Mouse (Mus musculus) Patski (cell line): ENCODE results near the gene Ncoa3. TPM values are rescaled to one million over a fixed set of nuclear protein-coding genes. Genes with fewer than 3 reads are reported as not detected.
"Not testable (repeated sequence)": the region's sequence is repeated elsewhere in the genome, so short reads cannot be mapped to it uniquely, and the experiment has no call there.

Source experiments
- ATAC-seq: fragments of 100-300 bp; one replicate; pipeline ENCODE4 v1.8.0; 2021
- CTCF ChIA-PET: fragments of 350-600 bp; sonication (Branson Sonifier 250); formaldehyde crosslinking; loops from one replicate; lab custom pipeline; 2022; ENCODE audit warnings: inconsistent platforms; lab: Charles Lee
- POLR2A ChIA-PET: fragments of 350-600 bp; sonication (Branson Sonifier 250); formaldehyde crosslinking; loops from one replicate; lab custom pipeline; 2022; ENCODE audit warnings: antibody characterized with exemption, inconsistent platforms; lab: Charles Lee
- DNase-seq: peaks from one replicate; pipeline ENCODE4 v3.0.0-alpha.2; 2011; ENCODE audit warnings: low read depth, low spot score
- H3K27me3 ChIP-seq: fragments of 371-371 bp; one replicate; pipeline ENCODE4 v1.5.1; 2021
- CTCF ChIP-seq: fragments of 100-300 bp; IDR thresholded peaks from one replicate; pipeline ENCODE4 v1.5.1; 2021
- in situ Hi-C: fragments of 300-500 bp; cut with MboI; formaldehyde crosslinking; loops from 3 replicates; pipeline ENCODE4 v1.11.1; 2018; ENCODE audit warnings: low pct_unique_long_range_greater_than_20kb, mixed read lengths
- polyA plus RNA-seq: library from polyadenylated mRNA; unstranded; gene quantifications from one replicate; pipeline ENCODE4 v1.2.3, GENCODE M21; 2021

Gene Ncoa3
- polyA plus RNA-seq, 1 experiment from 2014 or later, result 22.5 TPM

DNA sequence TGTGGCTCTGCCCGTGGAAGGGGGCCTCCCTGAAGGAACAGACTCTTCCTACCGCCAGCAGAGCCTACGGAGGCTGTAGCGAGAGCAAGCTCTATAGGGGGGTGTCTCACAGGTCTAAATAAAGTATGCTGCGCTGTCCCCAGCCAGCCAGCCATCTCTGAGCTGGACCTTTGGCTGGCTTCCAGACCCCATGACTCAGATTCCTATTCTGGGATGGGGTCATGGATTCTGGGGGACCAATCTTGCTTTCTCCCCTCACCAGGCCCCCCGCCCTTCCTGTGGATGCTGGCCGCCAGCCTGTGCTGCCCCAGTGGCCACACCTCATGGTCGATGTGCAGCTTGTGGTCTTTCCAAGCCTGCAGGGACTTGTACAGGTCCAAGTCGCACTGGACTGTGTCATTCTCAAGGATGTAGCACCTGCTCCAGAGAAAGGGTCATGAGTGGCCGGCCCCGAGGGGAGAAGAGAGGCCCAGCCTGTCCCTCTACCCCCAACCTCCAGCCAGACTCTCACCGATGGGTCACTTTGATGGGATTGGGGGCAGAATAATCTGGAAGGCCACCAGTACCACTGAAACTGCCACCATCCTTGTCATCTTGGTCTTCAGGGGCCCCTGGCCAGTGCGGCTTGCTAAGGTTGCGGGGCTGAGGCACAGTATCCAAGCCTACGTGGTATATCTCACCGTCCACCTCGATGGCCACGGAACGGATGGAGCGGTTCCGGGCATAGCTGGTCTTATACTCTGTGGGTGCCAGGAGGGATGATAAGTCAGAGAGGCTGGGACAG is 88.7 kb downstream of the Ncoa3 start:
- DNase-seq (no peak), ATAC-seq (no peak)
- no peaks in the 10 kb centered on the region for H3K27me3 ChIP-seq
- CTCF ChIA-PET, result interaction anchor here (2.9 kb wide), 1 partner anchor 20 kb away, joined by 12 read pairs; no protein-coding TSS in a partner anchor
- POLR2A ChIA-PET, result no interaction called here
- TF ChIP-seq CTCF, result no peak
- in situ Hi-C loops, result no loop called here

DNA sequence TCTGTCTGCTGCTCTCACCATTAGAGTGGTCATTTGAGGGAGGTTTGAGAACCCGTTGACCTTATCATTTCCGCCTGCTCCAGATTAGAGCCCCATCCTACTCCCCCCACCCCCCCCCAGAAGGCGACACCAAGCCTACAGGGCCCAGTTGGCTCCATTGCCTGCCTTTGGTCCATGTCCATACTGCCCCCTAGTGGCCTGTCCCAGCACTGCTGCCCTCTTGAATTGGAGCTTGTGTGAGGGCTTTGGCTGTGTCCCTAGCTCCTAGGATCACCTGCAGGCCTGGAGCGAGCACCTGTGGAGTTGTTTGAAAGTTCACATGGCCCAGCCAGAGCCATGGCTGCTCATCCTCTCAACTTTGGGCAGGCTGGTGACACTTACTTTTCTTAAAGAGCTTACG is 89.8 kb downstream of the Ncoa3 start:
- POLR2A ChIA-PET, result interaction anchor here (0.9 kb wide), 1 partner anchor 16 kb away, joined by 3 read pairs; no protein-coding TSS in a partner anchor
- in situ Hi-C loops, result no loop called here

DNA sequence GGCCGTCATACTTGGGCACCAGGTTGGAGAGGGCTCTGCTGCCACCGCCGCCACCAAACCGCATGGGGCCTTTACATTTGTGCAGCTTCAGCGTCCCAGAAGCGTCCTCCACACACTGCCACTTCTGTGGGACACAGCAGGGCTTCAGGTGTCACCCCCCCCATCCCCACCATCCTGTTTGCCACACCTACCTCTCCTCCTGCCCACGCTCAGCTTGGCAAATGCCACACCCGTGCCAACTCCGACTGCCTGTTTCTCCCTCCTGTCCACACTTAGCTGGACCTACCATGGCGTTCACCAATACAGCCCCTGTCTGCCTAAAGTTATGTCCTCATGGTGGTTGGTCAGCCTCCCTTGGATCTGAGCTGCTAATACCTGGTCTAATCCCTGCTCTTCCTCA is 90.2 kb downstream of the Ncoa3 start:
- CTCF ChIA-PET, result interaction anchor here (0.7 to 2.9 kb wide), 10 partner anchors 10 to 483 kb away, joined by 3 to 12 read pairs (median 3); no protein-coding TSS in a partner anchor
- POLR2A ChIA-PET, result interaction anchor here (0.9 kb wide), 1 partner anchor 15 kb away, joined by 3 read pairs; no protein-coding TSS in a partner anchor

More for the DNA sequence above, 89.8 kb downstream of the Ncoa3 start:
- no peak for DNase-seq
- no peaks in the 10 kb centered on the region for H3K27me3 ChIP-seq
- CTCF ChIA-PET, result interaction anchor here (0.7 to 2.9 kb wide), 10 partner anchors 10 to 484 kb away, joined by 3 to 12 read pairs (median 3); no protein-coding TSS in a partner anchor
- TF ChIP-seq CTCF, result no peak
- no peak for ATAC-seq

DNA sequence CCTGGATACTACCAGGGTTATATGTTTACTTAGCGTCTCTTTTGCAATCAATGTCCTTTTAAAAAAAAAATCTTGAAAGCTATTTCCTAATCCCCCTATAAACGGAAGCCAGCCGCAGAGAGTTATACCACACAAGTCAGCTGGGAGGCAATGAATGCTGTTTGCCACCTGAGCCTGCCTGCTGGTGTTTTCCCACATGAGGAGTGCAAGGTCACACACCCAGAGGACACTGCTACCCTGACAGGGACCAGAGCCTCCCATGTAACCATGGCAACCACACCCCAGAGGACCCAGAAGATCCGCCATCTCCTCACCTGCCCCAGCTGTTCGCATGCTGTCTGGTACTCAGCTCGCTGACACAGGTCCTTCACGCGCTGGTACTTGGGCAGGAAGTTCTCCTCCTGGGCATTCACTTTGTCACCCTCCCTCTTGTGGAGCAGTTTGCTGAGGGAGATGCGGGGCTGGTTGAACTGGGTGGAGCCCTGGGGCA is 91.2 kb downstream of the Ncoa3 start:
- no peak for TF ChIP-seq CTCF
- POLR2A ChIA-PET, result interaction anchor here (0.5 kb wide), 1 partner anchor 59 kb away, joined by 5 read pairs; no protein-coding TSS in a partner anchor
- ATAC-seq (no peak), DNase-seq (no peak)
- no peaks in the 10 kb centered on the region for H3K27me3 ChIP-seq
- CTCF ChIA-PET, result interaction anchor here (1.7 to 2.9 kb wide), 2 partner anchors 22 to 478 kb away, joined by 5 to 12 read pairs; no protein-coding TSS in a partner anchor
- in situ Hi-C loops, result no loop called here

More for the DNA sequence above, 90.2 kb downstream of the Ncoa3 start:
- no peak for DNase-seq
- ATAC-seq, result no peak
- no peaks in the 10 kb centered on the region for H3K27me3 ChIP-seq
- in situ Hi-C loops, result no loop called here
- no peak for TF ChIP-seq CTCF

GRCm38 (mm10) chr2:166084111-166084510 is 91.7 kb downstream of the Ncoa3 start:
- ATAC-seq (no peak), DNase-seq (no peak)
- CTCF ChIA-PET, result interaction anchor here (2.9 kb wide), 1 partner anchor 23 kb away, joined by 12 read pairs; no protein-coding TSS in a partner anchor
- H3K27me3 ChIP-seq, result no peaks in the 10 kb centered on the region
- POLR2A ChIA-PET, result interaction anchor here (0.5 to 0.8 kb wide), 2 partner anchors 26 to 58 kb away, joined by 3 to 5 read pairs; no protein-coding TSS in a partner anchor
- no peak for TF ChIP-seq CTCF
- in situ Hi-C loops, result no loop called here

GRCm38 (mm10) chr2:166084964-166085363 is 92.5 kb downstream of the Ncoa3 start:
- in situ Hi-C loops, result loop anchor here (5.0 kb wide), 2 partner anchors 477 to 692 kb away; no protein-coding TSS in a partner anchor
- H3K27me3 ChIP-seq, DNase-seq, CTCF ChIA-PET, POLR2A ChIA-PET, ATAC-seq: not testable (repeated sequence)

DNA sequence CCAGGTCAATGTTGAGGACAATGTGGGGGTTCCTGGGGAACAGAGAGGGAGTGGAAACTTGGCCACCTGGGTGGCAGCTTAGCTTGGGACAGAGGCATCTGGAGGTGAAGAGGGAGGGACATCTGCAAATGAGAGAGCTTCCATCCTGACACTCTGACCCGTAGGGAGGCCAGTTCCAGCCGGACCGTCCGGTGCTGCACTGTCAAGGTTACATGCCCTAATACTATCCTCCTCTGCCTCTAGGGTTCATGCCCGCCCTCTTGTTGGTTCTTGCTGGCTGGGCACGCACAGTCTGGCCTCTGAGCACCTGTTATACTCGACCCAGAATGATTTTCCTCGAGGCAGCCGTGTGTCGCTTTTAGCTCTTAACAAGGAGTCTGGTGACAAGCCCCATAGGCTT is 93.3 kb downstream of the Ncoa3 start:
- ATAC-seq, result no peak
- no peak for TF ChIP-seq CTCF

GRCm38 (mm10) chr2:166086457-166087233 is 94.2 kb downstream of the Ncoa3 start:
- DNase-seq, result no peak
- no peak for ATAC-seq
- POLR2A ChIA-PET, result no interaction called here
- in situ Hi-C loops, result loop anchor here (5.0 kb wide), 2 partner anchors 476 to 691 kb away; no protein-coding TSS in a partner anchor
- no peaks in the 10 kb centered on the region for H3K27me3 ChIP-seq
- no peak for TF ChIP-seq CTCF
- CTCF ChIA-PET, result interaction anchor here (1.4 kb wide), 1 partner anchor 476 kb away, joined by 5 read pairs; no protein-coding TSS in a partner anchor

More for the DNA sequence above, 93.3 kb downstream of the Ncoa3 start:
- DNase-seq, result no peak
- H3K27me3 ChIP-seq, result no peaks in the 10 kb centered on the region
- POLR2A ChIA-PET, result no interaction called here
- in situ Hi-C loops, result loop anchor here (5.0 kb wide), 2 partner anchors 477 to 692 kb away; no protein-coding TSS in a partner anchor
- CTCF ChIA-PET, result interaction anchor here (1.4 kb wide), 1 partner anchor 477 kb away, joined by 5 read pairs; no protein-coding TSS in a partner anchor

DNA sequence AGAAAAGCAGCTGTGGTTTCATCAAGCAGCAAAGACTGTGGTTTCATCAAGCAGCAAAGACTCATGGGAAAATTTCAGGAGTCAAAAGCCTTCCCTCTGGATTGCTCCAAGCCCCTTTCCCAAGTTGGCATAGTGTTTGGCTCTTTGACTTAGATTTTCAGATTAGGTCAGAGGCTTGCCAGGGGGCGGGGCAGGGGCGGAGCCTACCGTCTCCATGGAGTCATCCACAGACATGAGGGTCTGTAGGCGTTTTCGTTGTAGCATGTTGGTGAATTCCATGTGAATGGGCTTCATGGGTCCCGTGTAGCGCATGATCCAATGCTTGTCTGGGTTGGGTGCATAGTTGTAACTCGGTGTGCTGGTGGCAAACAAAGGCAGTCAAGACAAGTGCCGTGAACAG is 96.6 kb downstream of the Ncoa3 start:
- ChIA-PET POLR2A (no interaction called here), CTCF (interaction anchor here (2.1 kb wide), 1 partner anchor 486 kb away, joined by 5 read pairs; no protein-coding TSS in a partner anchor)
- in situ Hi-C loops, result loop anchor here (5.0 kb wide), 2 partner anchors 473 to 688 kb away; no protein-coding TSS in a partner anchor
- no peak for TF ChIP-seq CTCF
- H3K27me3 ChIP-seq, result no peaks in the 10 kb centered on the region
- no peak for ATAC-seq
- no peak for DNase-seq

DNA sequence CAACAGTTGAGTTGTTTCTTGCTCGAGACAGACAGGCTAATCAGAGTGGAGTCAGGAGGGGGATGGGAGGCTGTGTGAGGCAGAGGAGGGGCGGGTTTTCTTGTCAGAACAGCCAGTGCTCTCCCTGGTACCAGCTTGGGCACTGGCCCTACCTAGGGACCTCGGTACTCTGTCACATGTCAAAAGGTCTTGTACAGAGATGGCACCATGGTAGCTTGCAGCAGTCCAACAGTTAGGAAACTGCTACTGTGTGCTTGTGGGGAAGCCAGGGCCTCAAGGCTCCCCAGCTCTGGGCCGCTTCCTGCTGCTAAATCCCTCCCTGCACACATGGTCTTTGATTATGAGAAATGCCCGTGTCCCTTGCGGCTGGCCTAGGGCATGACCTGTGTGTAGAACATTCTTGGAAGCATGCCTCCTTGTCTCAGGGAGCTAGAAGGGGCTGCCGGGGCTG is 97.7 kb downstream of the Ncoa3 start:
- CTCF ChIA-PET, result interaction anchor here (2.1 kb wide), 1 partner anchor 485 kb away, joined by 5 read pairs; no protein-coding TSS in a partner anchor
- in situ Hi-C loops, result no loop called here
- no peak for DNase-seq

More for the DNA sequence above, 97.7 kb downstream of the Ncoa3 start:
- no peaks in the 10 kb centered on the region for H3K27me3 ChIP-seq
- ATAC-seq, result no peak
- TF ChIP-seq CTCF, result no peak
- POLR2A ChIA-PET, result no interaction called here
